Mouse (Mus musculus) megakaryocyte, embryonic 14.5 days (primary cell): Measurements from ENCODE around the gene Vps35. TPM values are rescaled to one million over a fixed set of nuclear protein-coding genes. Genes with fewer than 3 reads are reported as not detected.

Source experiments
- H3K27me3 ChIP-seq: replicated peaks from 2 replicates; pipeline ENCODE3; 2012; ENCODE audit warnings: inconsistent platforms
- H3K36me3 ChIP-seq: replicated peaks from 2 replicates; pipeline ENCODE3; 2012; ENCODE audit warnings: low read length, inconsistent platforms, mixed read lengths
- H3K4me1 ChIP-seq: 2 replicates; pipeline ENCODE4 v1.6.1; 2012; ENCODE audit warnings: inconsistent platforms
- H3K4me3 ChIP-seq: replicated peaks from 2 replicates; pipeline ENCODE3; 2012; ENCODE audit warnings: moderate library complexity, mild to moderate bottlenecking, inconsistent platforms
- H3K9me3 ChIP-seq: 2 replicates; pipeline ENCODE4 v1.6.1; 2012; ENCODE audit warnings: inconsistent platforms
- FLI1 ChIP-seq: IDR thresholded peaks from 2 replicates; pipeline ENCODE4 v1.6.1; 2012; ENCODE audit warnings: low read length, inconsistent platforms, mixed read lengths
- GATA1 ChIP-seq: IDR thresholded peaks from 3 replicates; pipeline ENCODE4 v1.6.1; 2012; ENCODE audit warnings: mixed read lengths, low read length, inconsistent platforms, borderline replicate concordance
- polyA plus RNA-seq: library from polyadenylated mRNA; stranded (reverse); fragments of >175 nt; gene quantifications from 2 replicates; pipeline ENCODE4 v1.2.3, GENCODE M21; 2012; ENCODE audit warnings: low replicate concordance; ENCODE audit not compliant: insufficient read depth

Vps35 gene
- polyA plus RNA-seq, 1 experiment: 3.8 TPM

GRCm38 (mm10) chr8:85318534-85318933 lies 18.9 kb upstream of the Vps35 start:
- Histone ChIP-seq H3K27me3 (no peaks in the 10 kb centered on the region), H3K4me1 (0 out of 2 replicates have a peak, but pooled peaks cover 6% of the 10 kb centered on the region), H3K9me3 (peaks cover 17% of the 10 kb centered on the region), H3K4me3 (no peak overlapping the region), H3K36me3 (peaks cover 14% of the 10 kb centered on the region)
- TF ChIP-seq GATA1 (no peak), FLI1 (no peak)

GRCm38 (mm10) chr8:85313036-85313435 lies 13.4 kb upstream of the Vps35 start:
- TF ChIP-seq FLI1: no peak
- no peak for TF ChIP-seq GATA1
- Histone ChIP-seq H3K9me3 (peaks cover 10% of the 10 kb centered on the region), H3K4me1 (peaks cover 9% of the 10 kb centered on the region), H3K27me3 (no peaks in the 10 kb centered on the region), H3K4me3 (no peak overlapping the region), H3K36me3 (peaks cover 17% of the 10 kb centered on the region)

GRCm38 (mm10) chr8:85311743-85312142 lies 12.1 kb upstream of the Vps35 start:
- TF ChIP-seq GATA1: no peak
- Histone ChIP-seq H3K36me3 (peaks cover 27% of the 10 kb centered on the region), H3K27me3 (no peaks in the 10 kb centered on the region), H3K4me3 (no peak overlapping the region), H3K4me1 (peaks cover 9% of the 10 kb centered on the region), H3K9me3 (peaks cover 6% of the 10 kb centered on the region)

- TF ChIP-seq GATA1: no peak
- TF ChIP-seq FLI1: no peak
Observed at GRCm38 (mm10) chr8:85308564-85308963, 9.0 kb upstream of the Vps35 start.

GRCm38 (mm10) chr8:85303531-85303930 lies 3.9 kb upstream of the Vps35 start:
- Histone ChIP-seq H3K27me3 (no peaks in the 10 kb centered on the region), H3K4me1 (peaks cover 27% of the 10 kb centered on the region), H3K4me3 (no peak overlapping the region), H3K9me3 (no peaks in the 10 kb centered on the region), H3K36me3 (peaks cover 66% of the 10 kb centered on the region)
- no peak for TF ChIP-seq FLI1
- no peak for TF ChIP-seq GATA1

More at GRCm38 (mm10) chr8:85308564-85308963, 9.0 kb upstream of the Vps35 start:
- Histone ChIP-seq H3K4me3 (no peak overlapping the region), H3K36me3 (peaks cover 53% of the 10 kb centered on the region), H3K27me3 (no peaks in the 10 kb centered on the region), H3K4me1 (peaks cover 9% of the 10 kb centered on the region), H3K9me3 (no peaks in the 10 kb centered on the region)

GRCm38 (mm10) chr8:85302931-85303330 lies 3.3 kb upstream of the Vps35 start:
- Histone ChIP-seq H3K36me3 (peaks cover 60% of the 10 kb centered on the region), H3K4me3 (no peak overlapping the region), H3K27me3 (no peaks in the 10 kb centered on the region), H3K4me1 (peaks cover 28% of the 10 kb centered on the region), H3K9me3 (no peaks in the 10 kb centered on the region)
- TF ChIP-seq GATA1: no peak
- TF ChIP-seq FLI1: no peak

- Histone ChIP-seq H3K36me3 (peaks cover 50% of the 10 kb centered on the region), H3K4me1 (peaks cover 36% of the 10 kb centered on the region), H3K4me3 (no peak overlapping the region), H3K9me3 (no peaks in the 10 kb centered on the region), H3K27me3 (no peaks in the 10 kb centered on the region)
- TF ChIP-seq GATA1 (no peak), FLI1 (no peak)
Observed at GRCm38 (mm10) chr8:85301941-85302340, 2.3 kb upstream of the Vps35 start.

- H3K4me3 ChIP-seq: peak overlapping the region; percentile 97
- peaks cover 36% of the 10 kb centered on the region for H3K4me1 ChIP-seq
- peaks cover 34% of the 10 kb centered on the region for H3K36me3 ChIP-seq
Observed at GRCm38 (mm10) chr8:85298600-85299433, 785 bp downstream of the Vps35 start.

GRCm38 (mm10) chr8:85286846-85287245 lies 12.8 kb downstream of the Vps35 start:
- no peaks in the 10 kb centered on the region for H3K9me3 ChIP-seq
- TF ChIP-seq FLI1: no peak
- no peak for TF ChIP-seq GATA1

More at GRCm38 (mm10) chr8:85298600-85299433, 785 bp downstream of the Vps35 start:
- H3K9me3 ChIP-seq: no peaks in the 10 kb centered on the region
- H3K27me3 ChIP-seq: no peaks in the 10 kb centered on the region
- TF ChIP-seq FLI1: no peak
- no peak for TF ChIP-seq GATA1

GRCm38 (mm10) chr8:85227297-85227696 lies 72.3 kb downstream of the Vps35 start:
- Histone ChIP-seq H3K4me3 (no peak overlapping the region), H3K36me3 (no peaks in the 10 kb centered on the region), H3K9me3 (no peaks in the 10 kb centered on the region), H3K27me3 (peaks cover 13% of the 10 kb centered on the region), H3K4me1 (no peaks in the 10 kb centered on the region)
- TF ChIP-seq GATA1 (no peak), FLI1 (no peak)

More at GRCm38 (mm10) chr8:85286846-85287245, 12.8 kb downstream of the Vps35 start:
- Histone ChIP-seq H3K27me3 (no peaks in the 10 kb centered on the region), H3K4me1 (no peaks in the 10 kb centered on the region), H3K4me3 (no peak overlapping the region), H3K36me3 (peaks cover 94% of the 10 kb centered on the region)

GRCm38 (mm10) chr8:85225688-85226087 lies 73.9 kb downstream of the Vps35 start, which contains the start of gene Olfr371:
Olfr371 (plus strand) TSS chr8:85225988.
- Histone ChIP-seq H3K4me3 (no peak within 1 kb of the TSS), H3K4me1 (peaks cover 11% of the 10 kb centered on the region), H3K27me3 (peaks cover 18% of the 10 kb centered on the region), H3K9me3 (no peaks in the 10 kb centered on the region), H3K36me3 (no peaks in the 10 kb centered on the region)
- TF ChIP-seq GATA1: no peak
- no peak for TF ChIP-seq FLI1
